Mouse (Mus musculus) ES-Bruce4 (cell line): Measurements from ENCODE around the gene Rtn4r. TPM values are rescaled to one million over a fixed set of nuclear protein-coding genes. Genes with fewer than 3 reads are reported as not detected.

ENCODE experiments used
- H3K27ac ChIP-seq: 2 replicates; pipeline ENCODE4 v1.5.1; 2012; ENCODE audit warnings: low read length, inconsistent platforms; ENCODE audit not compliant: insufficient read depth
- H3K27me3 ChIP-seq: 2 replicates; pipeline ENCODE4 v1.6.1; 2012; ENCODE audit warnings: mild to moderate bottlenecking, low read length, inconsistent platforms; ENCODE audit not compliant: control insufficient read depth, poor library complexity, insufficient read depth, severe bottlenecking
- H3K36me3 ChIP-seq: 2 replicates; pipeline ENCODE4 v1.6.1; 2012; ENCODE audit warnings: inconsistent platforms, mild to moderate bottlenecking, low read length, moderate library complexity; ENCODE audit not compliant: control insufficient read depth, poor library complexity, insufficient read depth, severe bottlenecking
- H3K4me1 ChIP-seq: one replicate; pipeline ENCODE4 v1.8.1; 2011; ENCODE audit warnings: low read length; ENCODE audit not compliant: control insufficient read depth, insufficient read depth
- H3K4me3 ChIP-seq: 2 replicates; pipeline ENCODE4 v1.5.1; 2011; ENCODE audit warnings: low read depth, mild to moderate bottlenecking, low read length
- H3K9ac ChIP-seq: 2 replicates; pipeline ENCODE4 v1.6.1; 2012; ENCODE audit warnings: low read depth, mild to moderate bottlenecking, inconsistent platforms; ENCODE audit not compliant: poor library complexity, severe bottlenecking
- H3K9me3 ChIP-seq: replicated peaks from 2 replicates; pipeline ENCODE4 v1.6.1; 2012; ENCODE audit warnings: mild to moderate bottlenecking, low read length, inconsistent platforms; ENCODE audit not compliant: control insufficient read depth, poor library complexity, insufficient read depth, severe bottlenecking
- CTCF ChIP-seq: IDR thresholded peaks from one replicate; pipeline ENCODE4 v1.8.1; 2011; ENCODE audit warnings: low read depth, low read length
- EP300 ChIP-seq: IDR thresholded peaks from 2 replicates; pipeline ENCODE4 v1.6.1; 2011; ENCODE audit warnings: low read depth, low read length; ENCODE audit not compliant: insufficient read depth
- POLR2A ChIP-seq: IDR thresholded peaks from one replicate; pipeline ENCODE4 v1.8.1; 2011; ENCODE audit warnings: low read length; ENCODE audit not compliant: insufficient read depth
- polyA plus RNA-seq: library from polyadenylated mRNA; stranded (reverse); fragments of >200 nt; gene quantifications from 2 replicates; pipeline ENCODE4 v1.2.4, GENCODE M21; 2011; ENCODE audit warnings: low read depth; ENCODE audit not compliant: missing spikeins, insufficient read depth, insufficient read length

Rtn4r gene
- polyA plus RNA-seq, 1 experiment: 2.2 TPM

DNA sequence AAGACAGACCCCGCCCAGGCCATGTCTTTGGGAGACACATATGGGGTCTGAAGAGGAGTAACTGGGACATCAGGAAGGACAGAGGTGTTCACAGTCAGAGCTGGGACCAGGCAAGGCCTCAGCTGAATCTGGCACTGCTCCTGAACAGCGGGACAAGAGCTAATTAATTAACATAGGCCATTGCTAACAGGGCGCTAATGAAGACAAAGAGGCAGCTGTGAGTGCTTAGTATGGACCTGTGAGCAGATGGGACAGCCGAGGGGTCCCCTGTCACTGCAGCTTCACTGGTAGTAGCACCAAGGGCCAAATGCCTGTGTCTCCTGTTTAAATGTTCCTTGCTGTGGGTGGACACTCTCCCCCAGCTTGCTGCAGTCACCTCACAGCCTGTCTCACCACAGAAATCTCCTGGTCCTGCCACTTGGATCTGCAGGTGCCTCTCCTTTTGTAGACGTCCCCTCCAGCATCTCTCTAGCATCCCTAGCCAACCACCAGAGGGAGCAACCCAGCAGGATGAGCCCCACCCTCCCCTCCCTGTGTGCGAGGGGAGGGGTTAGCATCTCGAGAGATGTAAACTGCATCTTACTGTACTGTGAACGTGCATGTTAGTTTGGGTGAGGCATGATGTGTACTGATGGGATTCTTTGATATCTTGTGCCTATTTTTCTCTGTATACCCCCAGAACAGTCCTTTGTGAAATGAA is 8.3 kb upstream of the Rtn4r start:
- Histone ChIP-seq H3K27me3 (no peaks in the 10 kb centered on the region), H3K4me3 (no peak overlapping the region), H3K9ac (no peak overlapping the region), H3K36me3 (no peaks in the 10 kb centered on the region), H3K27ac (no peak overlapping the region), H3K4me1 (peaks cover 1% of the 10 kb centered on the region), H3K9me3 (no peaks in the 10 kb centered on the region)
- TF ChIP-seq CTCF: peak; percentile 81
- no peak for TF ChIP-seq POLR2A

DNA sequence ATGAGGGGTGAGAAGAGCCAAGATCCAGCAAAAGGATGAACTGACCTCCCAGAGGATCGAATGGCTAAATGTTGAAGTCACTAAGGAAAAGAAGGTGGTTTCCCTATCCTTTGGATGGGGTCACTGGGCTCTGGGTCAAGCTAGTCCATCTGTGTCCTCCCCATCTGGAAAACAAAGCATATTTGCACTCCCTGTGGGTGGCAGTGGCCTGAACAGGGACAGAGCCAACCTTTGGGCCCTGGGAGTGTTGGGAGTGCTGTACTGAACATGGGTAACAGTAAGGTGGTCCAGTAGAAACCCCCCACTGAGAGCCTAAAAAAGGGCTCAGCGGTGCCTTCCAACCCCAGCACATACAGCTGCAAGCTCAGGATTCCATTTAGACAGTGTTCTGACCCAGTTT is 4.7 kb upstream of the Rtn4r start:
- Histone ChIP-seq H3K9me3 (no peaks in the 10 kb centered on the region), H3K27ac (no peak overlapping the region), H3K4me3 (no peak overlapping the region), H3K9ac (no peak overlapping the region), H3K36me3 (no peaks in the 10 kb centered on the region), H3K4me1 (peaks cover 1% of the 10 kb centered on the region), H3K27me3 (peaks cover 4% of the 10 kb centered on the region)
- TF ChIP-seq POLR2A: no peak
- TF ChIP-seq EP300: no peak
- no peak for TF ChIP-seq CTCF

DNA sequence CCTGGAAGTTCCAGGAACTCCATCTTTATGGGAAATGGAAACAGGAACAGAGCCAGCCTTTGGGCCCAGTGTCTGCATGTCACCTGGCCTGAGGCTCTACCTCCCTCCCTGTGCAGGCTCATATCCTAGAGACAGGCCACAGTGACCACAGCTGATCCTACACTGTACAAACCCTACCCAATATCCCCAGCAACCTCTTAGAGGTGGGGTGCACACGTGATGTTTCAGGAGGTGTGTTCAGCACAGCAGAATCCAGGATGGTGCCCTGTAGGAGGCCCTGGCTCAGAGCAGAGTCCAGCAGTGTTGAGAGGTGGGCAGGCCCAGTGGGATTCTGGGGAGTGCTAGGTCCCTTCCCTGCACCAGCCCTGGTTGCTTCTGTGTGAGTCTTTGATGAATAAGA is 4.0 kb upstream of the Rtn4r start:
- no peak overlapping the region for H3K27ac ChIP-seq
- peaks cover 7% of the 10 kb centered on the region for H3K27me3 ChIP-seq
- H3K9me3 ChIP-seq: no peaks in the 10 kb centered on the region
- no peak overlapping the region for H3K4me3 ChIP-seq
- TF ChIP-seq POLR2A (no peak), EP300 (no peak), CTCF (no peak)
- H3K9ac ChIP-seq: no peak overlapping the region
- no peaks in the 10 kb centered on the region for H3K36me3 ChIP-seq
- H3K4me1 ChIP-seq: peaks cover 1% of the 10 kb centered on the region

DNA sequence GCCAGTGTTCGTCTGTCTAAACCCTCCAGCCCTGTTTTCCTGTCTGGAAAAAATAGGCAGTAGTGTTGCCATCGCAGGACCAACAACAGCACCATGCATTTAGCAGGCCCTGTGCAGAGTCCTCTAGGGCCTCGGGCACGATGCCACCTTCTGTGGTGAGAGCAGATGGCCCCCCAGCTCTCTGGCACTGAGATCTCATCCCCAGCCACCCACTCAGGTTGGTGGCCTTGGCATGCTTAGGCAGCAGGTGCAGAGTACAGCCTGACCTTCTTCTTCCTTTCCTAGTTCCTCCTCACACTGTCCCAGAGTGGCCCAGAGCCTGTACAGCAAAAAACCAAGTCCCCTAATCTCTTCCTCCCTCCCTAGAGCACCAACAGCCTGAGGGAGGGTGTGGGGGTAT is 3.4 kb upstream of the Rtn4r start:
- TF ChIP-seq CTCF (no peak), POLR2A (no peak), EP300 (no peak)
- Histone ChIP-seq H3K4me3 (no peak overlapping the region), H3K36me3 (no peaks in the 10 kb centered on the region), H3K27me3 (peaks cover 7% of the 10 kb centered on the region), H3K27ac (no peak overlapping the region), H3K9ac (no peak overlapping the region), H3K9me3 (no peaks in the 10 kb centered on the region), H3K4me1 (peaks cover 1% of the 10 kb centered on the region)

DNA sequence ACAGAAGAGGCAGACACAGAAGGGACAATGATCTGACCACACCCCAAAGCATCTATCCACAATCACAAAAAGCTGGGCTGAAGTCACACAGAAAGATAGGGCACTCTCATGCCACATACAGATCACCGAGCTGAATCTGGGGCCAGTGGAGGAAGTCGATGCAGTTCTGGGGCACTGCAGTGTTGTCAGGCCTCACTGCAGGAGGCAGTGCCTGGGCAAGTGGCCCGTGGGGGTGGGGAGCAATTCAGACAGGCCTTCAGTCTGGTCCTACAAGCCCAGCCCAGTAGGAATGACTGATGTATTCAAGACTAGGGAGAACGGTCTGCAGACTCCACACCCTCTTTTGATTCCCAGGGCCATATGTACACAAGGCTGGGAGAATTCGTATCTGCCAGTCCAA is 2.8 kb upstream of the Rtn4r start:
- Histone ChIP-seq H3K36me3 (no peaks in the 10 kb centered on the region), H3K4me3 (no peak overlapping the region), H3K27ac (no peak overlapping the region), H3K27me3 (peaks cover 7% of the 10 kb centered on the region), H3K9ac (no peak overlapping the region), H3K9me3 (no peaks in the 10 kb centered on the region), H3K4me1 (no peaks in the 10 kb centered on the region)
- no peak for TF ChIP-seq CTCF

DNA sequence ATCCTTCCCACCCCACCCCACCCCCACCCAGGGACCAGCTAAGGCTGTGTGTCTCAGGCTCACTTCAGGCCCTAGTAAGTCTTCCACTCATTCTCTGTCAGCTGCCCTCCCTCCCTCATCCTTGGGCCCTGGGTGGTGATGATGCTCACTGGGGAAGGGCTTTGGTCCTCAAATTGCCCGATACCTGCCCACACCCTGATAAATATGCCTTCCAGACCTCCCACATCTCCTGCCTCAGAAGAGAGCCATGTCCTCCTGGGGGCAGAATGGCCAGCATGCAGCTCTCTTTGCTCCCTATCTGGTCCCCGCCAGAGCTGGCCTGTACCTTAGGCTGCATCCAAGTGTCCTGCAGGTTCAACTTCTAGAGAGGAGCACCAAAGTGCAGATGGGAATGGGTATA is 2.3 kb upstream of the Rtn4r start:
- no peak overlapping the region for H3K9ac ChIP-seq
- H3K9me3 ChIP-seq: no peaks in the 10 kb centered on the region
- no peaks in the 10 kb centered on the region for H3K4me1 ChIP-seq
- no peaks in the 10 kb centered on the region for H3K36me3 ChIP-seq
- TF ChIP-seq EP300 (no peak), CTCF (no peak)
- H3K27ac ChIP-seq: no peak overlapping the region
- H3K4me3 ChIP-seq: no peak overlapping the region
- H3K27me3 ChIP-seq: peaks cover 7% of the 10 kb centered on the region

DNA sequence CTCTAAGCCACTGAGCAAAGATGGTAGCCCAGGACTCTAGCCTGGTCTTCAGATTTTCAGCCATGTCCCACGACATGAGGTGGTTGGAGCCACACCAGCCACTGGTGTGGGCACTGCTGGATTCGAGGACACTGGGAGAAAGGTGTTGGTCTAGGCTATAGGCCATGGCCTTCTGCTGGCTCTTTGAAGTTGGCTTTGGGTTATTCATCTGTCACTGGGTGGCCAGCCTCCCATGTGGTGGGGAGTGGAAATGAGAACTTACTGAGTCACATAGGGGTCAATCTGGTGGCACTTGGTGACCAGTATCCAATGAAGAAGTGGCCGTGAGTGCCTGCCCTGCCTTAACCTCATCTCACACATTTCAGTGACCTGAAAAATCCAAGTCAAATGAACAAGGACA is 1.2 kb upstream of the Rtn4r start:
- Histone ChIP-seq H3K36me3 (no peaks in the 10 kb centered on the region), H3K9ac (no peak overlapping the region), H3K27ac (no peak overlapping the region), H3K9me3 (no peaks in the 10 kb centered on the region), H3K4me3 (no peak overlapping the region), H3K27me3 (peaks cover 7% of the 10 kb centered on the region), H3K4me1 (no peaks in the 10 kb centered on the region)
- no peak for TF ChIP-seq POLR2A
- TF ChIP-seq CTCF: no peak
